Mouse (Mus musculus): ENCODE results near the gene Cilp2.

GRCm38 (mm10) chr8:69921141-69921540 is 33.7 kb upstream of the Cilp2 start:
- TF ChIP-seq CTCF (IDR thresholded peaks at IDR 0.05; ENCODE audit: extremely low read depth, insufficient read depth, insufficient read length, insufficient replicate concordance) (no peak), POLR2A (IDR thresholded peaks at IDR 0.05; ENCODE audit: low read depth, low read length) (no peak)

Data from spleen, adult 2 months (tissue).